Mouse (Mus musculus): ENCODE data around the gene Foxe1. TPM values are rescaled to one million over a fixed set of nuclear protein-coding genes. Genes with fewer than 3 reads are reported as not detected.

Gene Foxe1
- total RNA-seq (2023), result not detected

GRCm38 (mm10) chr4:46343596-46344260, at the start of gene Foxe1:
Foxe1 (plus strand) TSS chr4:46343609.

GRCm38 (mm10) chr4:46389013-46389611, 45.7 kb downstream of the Foxe1 start, which contains the start of gene Trmo:
Trmo (minus strand) TSS chr4:46389437.

Other genes with a start within 250 kb of the Foxe1 start
- gene Ncbp1, start 205.0 kb upstream of the Foxe1 start, total RNA-seq (2023), result 10 to 100 TPM; 70.8 to 71.4 TPM
- 10 to 100 TPM; 45.9 to 54.3 TPM for gene Tstd2, start 204.9 kb upstream of the Foxe1 start, total RNA-seq (2023)
- 10 to 100 TPM; 21.0 to 28.1 TPM for gene Xpa, start 147.3 kb upstream of the Foxe1 start, total RNA-seq (2023)
- 10 to 100 TPM; 17.5 to 19.1 TPM for gene Trmo, start 45.8 kb downstream of the Foxe1 start, total RNA-seq (2023)
- gene Hemgn, start 69.9 kb downstream of the Foxe1 start, total RNA-seq (2023), result under 1 TPM; 0.41 to 0.76 TPM
- 100 to 1,000 TPM; 167 to 184 TPM for gene Anp32b, start 107.3 kb downstream of the Foxe1 start, total RNA-seq (2023)
- gene Nans, start 145.6 kb downstream of the Foxe1 start, total RNA-seq (2023), result 10 to 100 TPM; 57.3 to 64.7 TPM
- 10 to 100 TPM; 75.7 to 86.6 TPM for gene Trim14, start 192.5 kb downstream of the Foxe1 start, total RNA-seq (2023)